Mouse (Mus musculus): ENCODE measurements at regions not wholly inside any gene's neighbourhood (a gene's known extent, or its start where the extent isn't known, plus 50 kb on each side); places are given as distances from the start of the nearest gene placed in this dataset.
A peak's percentile ranks its signal among the peaks of the same experiment; 100 is the strongest.

GRCm38 (mm10) chr6:14044654-14045053 is 173.3 kb upstream of the 2610001J05Rik start:
- DNase-seq = no peak

- DNase-seq = no peak
Observed at GRCm38 (mm10) chr6:14025898-14026297, 154.6 kb upstream of the 2610001J05Rik start.

GRCm38 (mm10) chr6:14018928-14019327 is 147.6 kb upstream of the 2610001J05Rik start:
- peak; percentile 1 for DNase-seq

GRCm38 (mm10) chr6:13982606-13983389 is 111.5 kb upstream of the 2610001J05Rik start:
- DNase-seq = no peak

GRCm38 (mm10) chr6:13974710-13975506 is 103.6 kb upstream of the 2610001J05Rik start:
- DNase-seq = no peak

- DNase-seq = no peak
Observed at GRCm38 (mm10) chr6:13964471-13964870, 93.2 kb upstream of the 2610001J05Rik start.

- DNase-seq = no peak
Observed at GRCm38 (mm10) chr6:13964013-13964412, 92.7 kb upstream of the 2610001J05Rik start.

- no peak for DNase-seq
Observed at GRCm38 (mm10) chr6:13949640-13950039, 78.3 kb upstream of the 2610001J05Rik start.

- DNase-seq = no peak
Observed at GRCm38 (mm10) chr6:13920809-13921760, 49.8 kb upstream of the 2610001J05Rik start.

All from embryo, embryonic 11 days (tissue).